Mouse (Mus musculus) liver, adult 2 months (tissue): ENCODE data around the gene Mier2.

Experiments
- CTCF ChIP-seq: fragments of 200-500 bp; IDR thresholded peaks from 2 replicates; pipeline ENCODE4 v1.5.1; 2011; ENCODE audit warnings: low read depth, low read length, control low read depth
- POLR2A ChIP-seq: fragments of 200-500 bp; IDR thresholded peaks from 2 replicates; pipeline ENCODE4 v1.6.1; 2011; ENCODE audit warnings: low read length, control low read depth; ENCODE audit not compliant: insufficient read depth; ENCODE audit errors: extremely low read depth

DNA sequence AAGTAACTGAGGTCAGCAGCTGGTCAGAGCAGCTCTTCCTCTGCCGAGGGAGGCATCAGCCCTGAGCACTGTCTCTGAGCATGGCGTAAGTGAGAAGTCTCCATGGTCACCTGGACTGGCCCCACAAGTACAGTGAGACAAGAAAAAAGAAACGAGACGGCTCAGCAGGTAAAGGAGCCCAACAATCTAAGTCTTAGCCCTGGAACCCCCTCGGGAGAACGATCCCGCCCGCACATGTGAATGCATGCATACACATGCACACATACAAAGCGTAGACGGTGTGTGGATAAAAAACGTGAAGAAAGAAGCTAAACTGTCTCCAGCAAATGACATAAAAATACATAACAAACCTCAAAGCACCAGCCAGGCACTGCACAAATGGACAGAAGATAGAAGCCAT, 8.5 kb downstream of the Mier2 start:
- TF ChIP-seq CTCF = no peak
- TF ChIP-seq POLR2A = no peak
